Mouse (Mus musculus) intestine, embryonic 14.5 days (tissue): Measurements from ENCODE around the gene Myl6. TPM values are rescaled to one million over a fixed set of nuclear protein-coding genes. Genes with fewer than 3 reads are reported as not detected.

Experiments used
- ATAC-seq: fragments of 200-750 bp; cut with Nextera tagmentation; replicated peaks from 2 replicates; pipeline ENCODE4 v1.8.0; 2017; ENCODE audit warnings: low read depth, moderate number of reproducible peaks, moderate TSS enrichment, moderate library complexity; ENCODE audit not compliant: low FRiP score, low TSS enrichment
- DNase-seq: peaks from one replicate; pipeline ENCODE4 v3.0.0-alpha.2; 2018; ENCODE audit warnings: low spot score
- H3K27ac ChIP-seq: fragments of 300-500 bp; sonication (generic); 2 replicates; pipeline ENCODE4 v1.5.1; 2014; ENCODE audit warnings: low read depth, mild to moderate bottlenecking, control low read depth
- H3K27me3 ChIP-seq: fragments of 300-500 bp; sonication (generic); replicated peaks from 2 replicates; pipeline ENCODE4 v1.6.1; 2014; ENCODE audit warnings: low read length, control low read depth; ENCODE audit not compliant: control insufficient read depth, insufficient read depth
- H3K36me3 ChIP-seq: fragments of 300-500 bp; sonication (generic); 2 replicates; pipeline ENCODE4 v1.6.1; 2014; ENCODE audit warnings: low read length, control low read depth; ENCODE audit not compliant: control insufficient read depth, insufficient read depth
- H3K4me1 ChIP-seq: fragments of 300-500 bp; sonication (generic); replicated peaks from 2 replicates; pipeline ENCODE4 v1.6.1; 2014; ENCODE audit warnings: low read length, control low read depth, mixed read lengths; ENCODE audit not compliant: control insufficient read depth, insufficient read depth
- H3K4me2 ChIP-seq: fragments of 300-500 bp; sonication (generic); 2 replicates; pipeline ENCODE4 v1.6.1; 2014; ENCODE audit warnings: low read length
- H3K4me3 ChIP-seq: fragments of 300-500 bp; sonication (generic); 2 replicates; pipeline ENCODE4 v1.5.1; 2014; ENCODE audit warnings: low read depth, low read length, control low read depth, mixed read lengths
- H3K9ac ChIP-seq: fragments of 300-500 bp; sonication (generic); 2 replicates; pipeline ENCODE4 v1.6.1; 2014; ENCODE audit warnings: mild to moderate bottlenecking, low read length
- H3K9me3 ChIP-seq: fragments of 300-500 bp; sonication (generic); 2 replicates; pipeline ENCODE4 v1.6.1; 2016; ENCODE audit warnings: low read length, control low read depth; ENCODE audit not compliant: control insufficient read depth
- WGBS: fragments of 180-500 bp; shearing (Covaris S2); extraction: QIAGEN DNeasy Blood & Tissue Kit; methylation state at CpG from one replicate; pipeline ENCODE4 v1.1.7; 2014; 5-methylcytosine and 5-hydroxymethylcytosine counted together
- polyA plus RNA-seq: library from polyadenylated mRNA; unstranded; fragments of >200 nt; fragmentation: Nextera tagmentation; extraction: Ambion mirVana; gene quantifications from 2 replicates; pipeline ENCODE4 v1.2.1, GENCODE M21; 2014

Gene Myl6
- 1,777 and 1,828 TPM in 2 replicates for polyA plus RNA-seq

DNA sequence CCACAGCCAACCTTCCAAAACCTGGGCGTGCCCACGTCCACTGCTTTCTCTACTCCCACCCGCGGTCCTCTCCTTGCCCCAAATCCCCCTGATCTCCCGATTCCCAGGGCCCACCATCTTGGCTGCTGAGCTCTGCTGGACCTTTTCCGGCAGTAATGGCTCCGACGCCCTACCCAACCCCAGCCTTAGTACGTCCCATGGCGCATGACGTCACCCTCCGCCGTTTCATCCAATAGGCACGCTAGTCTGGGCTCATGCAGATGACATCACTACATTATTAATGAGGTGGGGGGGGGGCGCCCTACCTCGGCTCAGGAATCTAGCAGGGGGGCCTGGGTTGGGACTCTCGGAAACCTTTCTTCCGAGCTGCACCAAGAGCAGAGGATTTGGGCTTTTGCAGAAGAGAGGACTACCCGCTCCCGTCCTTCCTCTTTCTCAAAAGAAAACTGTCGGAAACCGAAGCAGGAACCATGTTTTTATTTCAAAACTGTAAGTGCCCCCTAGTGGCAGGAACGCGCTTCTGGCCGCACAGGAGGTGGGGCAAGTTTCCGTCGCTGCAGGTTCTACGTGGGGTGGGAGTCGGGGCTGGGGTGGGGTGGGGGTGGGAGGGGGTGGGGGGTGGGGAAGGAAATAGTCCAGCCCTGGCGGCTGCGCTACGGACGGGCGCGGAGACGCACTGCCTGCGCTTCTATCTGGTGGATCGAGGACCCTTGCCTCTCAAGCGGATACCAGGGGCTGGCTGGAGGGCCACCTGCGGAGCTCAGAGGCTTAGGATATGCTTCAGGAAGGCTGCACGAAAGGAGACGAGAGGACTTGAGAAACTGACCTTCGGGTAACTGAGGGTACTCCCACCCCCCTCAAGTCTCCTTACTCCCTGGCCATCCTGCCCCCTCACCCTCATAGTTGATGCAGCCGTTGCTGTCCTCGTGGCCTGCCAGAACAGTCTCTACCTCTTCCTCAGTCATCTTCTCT lies at the start of gene Myl6:
Gene Myl6 (minus strand): TSS at position 451 of the 972 bp plus-strand sequence.
- under 1% methylated on average over 40 of the region's 45 CpGs for WGBS
- Histone ChIP-seq H3K27ac (peak within 1 kb of the TSS; percentile 95), H3K9me3 (no peaks in the 10 kb centered on the region), H3K9ac (peak within 1 kb of the TSS; percentile 97), H3K4me1 (peaks cover 29% of the 10 kb centered on the region), H3K4me3 (peak within 1 kb of the TSS; percentile 99), H3K36me3 (peaks cover 34% of the 10 kb centered on the region), H3K27me3 (no peaks in the 10 kb centered on the region), H3K4me2 (peak within 1 kb of the TSS; percentile 87)
- DNase-seq (peak; percentile 98), ATAC-seq (peak; percentile 91)

GRCm38 (mm10) chr10:128543100-128543499 lies 49.2 kb upstream of the Myl6 start:
- ATAC-seq (no peak), DNase-seq (no peak)
- H3K36me3 ChIP-seq: peaks cover 37% of the 10 kb centered on the region
- no peaks in the 10 kb centered on the region for H3K9me3 ChIP-seq
- no peaks in the 10 kb centered on the region for H3K27me3 ChIP-seq
- no peak overlapping the region for H3K9ac ChIP-seq
- peaks cover 7% of the 10 kb centered on the region; the same call in 1 of the 2 replicates for H3K4me1 ChIP-seq
- WGBS: 51% methylated on average over 2 of the region's 2 CpGs
- H3K4me2 ChIP-seq: no peak overlapping the region
- H3K4me3 ChIP-seq: no peak overlapping the region
- no peak overlapping the region for H3K27ac ChIP-seq

GRCm38 (mm10) chr10:128538340-128538870 lies 44.5 kb upstream of the Myl6 start:
- Histone ChIP-seq H3K36me3 (peaks cover 13% of the 10 kb centered on the region), H3K4me2 (no peak overlapping the region), H3K9me3 (no peaks in the 10 kb centered on the region), H3K27ac (no peak overlapping the region), H3K4me1 (0 out of 2 replicates have a peak, but pooled peaks cover 4% of the 10 kb centered on the region), H3K4me3 (no peak overlapping the region), H3K27me3 (no peaks in the 10 kb centered on the region), H3K9ac (no peak overlapping the region)
- ATAC-seq (no peak), DNase-seq (no peak)
- 90% methylated on average over 1 of the region's 1 CpGs for WGBS

DNA sequence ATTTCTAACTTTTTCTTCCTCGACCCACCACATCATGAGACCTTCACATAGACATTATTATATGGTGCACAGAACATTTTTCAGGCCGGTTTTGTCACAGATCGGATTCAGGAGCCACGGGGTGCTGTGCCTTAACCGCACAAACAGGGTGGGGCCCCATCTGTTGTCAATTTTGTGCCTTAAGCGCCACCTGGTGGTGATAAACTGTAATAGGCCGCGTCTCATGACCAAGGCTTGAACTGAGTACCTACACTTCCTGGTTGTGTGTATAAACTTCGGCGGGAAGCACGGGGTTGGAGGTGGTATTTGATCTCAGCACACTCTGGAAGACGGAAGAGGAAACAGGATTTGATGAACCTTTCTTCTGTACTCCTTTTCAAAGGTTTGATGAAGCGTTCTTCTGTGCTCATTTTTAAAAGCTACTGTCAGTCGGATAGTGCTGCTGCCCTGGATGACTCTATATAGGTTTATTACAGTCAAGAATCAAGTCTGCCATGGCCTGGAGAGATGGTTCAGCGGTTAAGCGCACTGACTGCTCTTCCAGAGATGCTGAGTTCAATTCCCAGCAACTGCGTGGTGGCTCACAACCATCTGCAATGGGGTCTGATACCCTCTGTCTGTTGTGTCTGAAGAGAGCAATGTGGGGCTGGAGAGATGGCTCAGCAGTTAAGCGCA lies 42.5 kb upstream of the Myl6 start:
- WGBS: 14% methylated on average over 18 of the region's 18 CpGs
- H3K4me3 ChIP-seq: peak overlapping the region; percentile 21
- peak overlapping the region; percentile 44 for H3K4me2 ChIP-seq
- peak; percentile 88 for ATAC-seq
- peak; percentile 90 for DNase-seq
- no peaks in the 10 kb centered on the region for H3K27me3 ChIP-seq
- 0 out of 2 replicates have a peak, but pooled peaks cover 4% of the 10 kb centered on the region for H3K4me1 ChIP-seq
- H3K9me3 ChIP-seq: no peaks in the 10 kb centered on the region
- H3K27ac ChIP-seq: peak overlapping the region; percentile 43
- no peak overlapping the region for H3K9ac ChIP-seq
- H3K36me3 ChIP-seq: no peaks in the 10 kb centered on the region

DNA sequence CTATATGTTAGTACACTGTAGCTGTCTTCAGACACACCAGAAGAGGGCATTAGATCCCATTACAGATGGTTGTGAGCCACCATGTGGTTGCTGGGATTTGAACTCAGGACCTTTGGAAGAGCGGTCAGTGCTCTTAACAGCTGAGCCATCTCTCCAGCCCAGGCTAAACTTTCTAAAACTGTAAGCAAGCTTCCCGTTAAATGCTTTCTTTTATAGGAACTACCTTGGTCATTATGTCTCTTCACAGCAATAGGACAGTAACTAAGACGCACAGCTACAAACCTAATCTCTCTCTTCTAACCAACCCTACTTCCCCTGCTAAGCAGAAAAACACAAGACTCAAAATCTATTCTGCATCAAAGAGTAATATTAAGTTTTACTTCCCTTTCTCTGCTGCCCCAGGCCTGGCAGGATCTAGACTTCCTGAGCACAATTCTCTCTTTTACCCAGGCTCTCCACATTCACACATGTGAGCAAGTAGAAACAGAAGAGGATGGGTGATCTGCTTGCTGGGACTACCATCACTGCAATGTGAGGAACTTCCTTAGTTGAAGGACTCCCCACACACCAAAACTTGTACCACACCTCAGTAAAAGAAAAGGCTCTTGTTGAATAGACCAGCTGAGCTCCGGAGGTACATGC lies 41.8 kb upstream of the Myl6 start:
- H3K9me3 ChIP-seq: no peaks in the 10 kb centered on the region
- H3K4me1 ChIP-seq: 0 out of 2 replicates have a peak, but pooled peaks cover 4% of the 10 kb centered on the region
- peak overlapping the region; percentile 43 for H3K27ac ChIP-seq
- no peak for DNase-seq
- H3K36me3 ChIP-seq: no peaks in the 10 kb centered on the region
- H3K9ac ChIP-seq: no peak overlapping the region
- ATAC-seq: 0 out of 2 replicates have a peak, but pooled peaks have one; percentile 1
- H3K4me2 ChIP-seq: peak overlapping the region; percentile 44
- WGBS: 77% methylated on average over 4 of the region's 4 CpGs
- H3K27me3 ChIP-seq: no peaks in the 10 kb centered on the region
- H3K4me3 ChIP-seq: peak overlapping the region; percentile 21

- Histone ChIP-seq H3K27me3 (no peaks in the 10 kb centered on the region), H3K4me2 (no peak overlapping the region), H3K36me3 (no peaks in the 10 kb centered on the region), H3K9ac (no peak overlapping the region), H3K9me3 (no peaks in the 10 kb centered on the region), H3K4me3 (no peak overlapping the region), H3K27ac (no peak overlapping the region), H3K4me1 (0 out of 2 replicates have a peak, but pooled peaks cover 4% of the 10 kb centered on the region)
- 79% methylated on average over 2 of the region's 2 CpGs for WGBS
- no peak for ATAC-seq
- DNase-seq: no peak
Observed at GRCm38 (mm10) chr10:128535206-128535605, 41.3 kb upstream of the Myl6 start.

- Histone ChIP-seq H3K4me3 (peak overlapping the region; percentile 78), H3K27ac (peak overlapping the region; percentile 71), H3K36me3 (peaks cover 7% of the 10 kb centered on the region), H3K9ac (peak overlapping the region; percentile 38), H3K27me3 (no peaks in the 10 kb centered on the region), H3K9me3 (no peaks in the 10 kb centered on the region), H3K4me1 (peaks cover 9% of the 10 kb centered on the region), H3K4me2 (peak overlapping the region; percentile 82)
- 30% methylated on average over 28 of the region's 28 CpGs for WGBS
- peak; percentile 75 for DNase-seq
- ATAC-seq: 0 out of 2 replicates have a peak, but pooled peaks have one; percentile 21
Observed at GRCm38 (mm10) chr10:128526366-128527356, 32.7 kb upstream of the Myl6 start.
